Mouse (Mus musculus) kidney, postnatal 10 days (tissue): ENCODE results near the gene Etl4.
"Not testable (repeated sequence)": the region's sequence is repeated elsewhere in the genome, so short reads cannot be mapped to it uniquely, and the experiment has no call there.

ENCODE experiments used
- DNase-seq: peaks from one replicate; pipeline ENCODE4 v3.0.0; 2021; ENCODE audit warnings: mixed read lengths

Gene Etl4

DNA sequence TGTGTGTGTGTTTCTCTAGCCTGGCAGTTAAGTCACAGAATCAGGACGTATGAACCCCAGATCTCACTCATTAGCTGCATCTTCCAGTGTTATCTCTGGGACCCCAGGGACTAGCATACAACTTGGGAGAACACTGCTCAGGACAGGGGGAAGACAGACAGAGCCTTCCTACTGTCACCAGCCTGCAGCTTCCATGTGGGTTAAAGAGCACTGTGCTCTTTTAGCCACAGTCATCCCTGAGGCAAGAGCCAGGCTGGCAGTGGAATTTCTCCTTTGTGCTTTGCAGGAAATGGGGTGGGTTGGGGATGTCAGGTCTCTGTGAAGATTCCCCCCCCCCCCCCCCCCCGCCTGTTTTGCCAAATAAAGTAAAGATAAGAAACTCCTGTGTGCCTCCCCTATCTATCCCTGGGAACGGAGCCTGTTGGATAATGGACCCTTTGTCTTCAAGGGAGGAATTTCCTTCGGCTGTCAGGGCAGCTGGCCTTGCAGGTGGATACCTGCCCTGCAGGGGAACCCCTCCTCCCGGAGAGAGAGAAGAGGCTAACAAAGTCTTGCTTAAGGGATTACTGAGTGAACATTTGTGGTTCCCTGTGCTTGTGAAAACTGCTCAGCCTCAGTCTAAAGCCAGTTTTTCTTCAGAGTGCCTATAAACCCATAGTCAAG, 755.9 kb downstream of the Etl4 start:
- DNase-seq = no peak

DNA sequence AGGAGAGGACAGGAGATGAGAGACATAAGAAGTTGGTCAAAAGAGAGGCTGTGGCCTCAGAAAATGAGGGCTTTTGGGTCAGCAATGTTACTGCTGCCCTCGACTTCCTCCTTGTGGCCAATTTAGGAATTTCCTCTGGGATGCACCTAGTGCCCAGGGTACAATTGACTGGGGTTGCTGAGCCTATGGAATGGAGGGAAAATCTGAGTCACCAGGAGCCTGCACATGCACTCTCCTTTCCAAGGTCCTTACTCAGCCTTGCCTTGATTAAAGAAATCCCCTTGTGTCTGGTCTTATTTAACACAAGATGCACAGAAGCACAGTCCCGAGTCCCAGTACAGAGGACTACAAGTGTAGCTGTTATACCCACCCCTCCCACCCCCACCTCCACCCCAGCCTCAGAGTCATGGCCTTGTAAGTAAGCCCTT, 756.5 kb downstream of the Etl4 start:
- peak; percentile 77 for DNase-seq

DNA sequence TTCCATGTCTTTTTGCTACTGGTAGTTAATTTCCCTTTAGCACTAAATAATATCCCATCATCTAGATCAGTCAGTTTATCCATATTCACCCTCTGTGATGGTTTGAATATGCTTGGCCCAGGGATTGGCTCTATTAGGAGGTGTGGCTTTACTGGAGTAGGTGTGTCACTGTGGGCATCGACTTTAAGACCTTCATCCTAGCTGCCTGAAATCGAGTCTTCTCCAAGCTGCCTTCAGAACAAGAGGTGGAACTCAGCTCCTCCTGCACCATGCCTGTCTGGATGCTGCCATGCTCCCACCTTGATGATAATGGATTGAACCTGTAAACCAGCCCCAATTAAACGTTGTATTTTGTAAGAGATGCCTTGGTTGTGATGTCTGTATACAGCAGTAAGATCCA, 758.3 kb downstream of the Etl4 start:
- DNase-seq = no peak

DNA sequence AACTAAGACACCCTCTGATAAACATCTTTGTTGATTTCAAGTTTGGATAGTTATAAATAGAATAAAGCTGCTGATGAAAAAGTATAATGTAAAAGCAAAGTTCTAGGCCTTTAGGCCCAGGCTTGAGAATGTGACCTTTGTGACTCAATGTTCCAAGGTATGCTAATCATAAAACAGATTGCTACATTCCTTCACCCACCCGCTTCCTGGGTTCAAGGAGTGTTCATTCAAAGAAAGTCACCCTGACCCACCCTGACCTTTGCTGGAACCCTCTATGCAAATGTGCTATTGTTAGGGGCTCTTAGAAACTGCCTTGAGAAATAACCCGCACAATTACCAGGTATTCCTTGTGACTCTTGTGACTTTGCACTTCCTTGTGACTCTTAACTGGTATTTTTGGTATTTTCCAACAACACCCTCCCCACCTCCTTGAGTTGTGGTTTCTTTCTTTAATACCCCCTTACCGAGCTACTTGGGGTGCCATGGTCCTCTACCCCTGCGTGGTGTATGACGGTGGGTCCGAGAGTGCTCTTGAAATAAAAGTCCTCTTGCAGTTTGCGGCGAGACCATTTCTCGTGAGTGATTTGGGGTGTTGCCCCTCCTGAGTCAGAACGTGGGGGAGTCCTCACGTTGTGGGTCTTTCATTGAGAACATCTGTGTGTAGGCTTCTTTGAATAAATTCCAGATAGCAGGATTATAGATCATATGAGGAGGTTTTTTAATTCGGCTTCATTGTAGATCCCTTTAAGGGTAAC, 758.9 kb downstream of the Etl4 start:
- not testable (repeated sequence) for DNase-seq

- DNase-seq = no peak
These were observed 759.8 kb downstream of the Etl4 start for GRCm38 (mm10) chr2:20669367-20669766.

DNA sequence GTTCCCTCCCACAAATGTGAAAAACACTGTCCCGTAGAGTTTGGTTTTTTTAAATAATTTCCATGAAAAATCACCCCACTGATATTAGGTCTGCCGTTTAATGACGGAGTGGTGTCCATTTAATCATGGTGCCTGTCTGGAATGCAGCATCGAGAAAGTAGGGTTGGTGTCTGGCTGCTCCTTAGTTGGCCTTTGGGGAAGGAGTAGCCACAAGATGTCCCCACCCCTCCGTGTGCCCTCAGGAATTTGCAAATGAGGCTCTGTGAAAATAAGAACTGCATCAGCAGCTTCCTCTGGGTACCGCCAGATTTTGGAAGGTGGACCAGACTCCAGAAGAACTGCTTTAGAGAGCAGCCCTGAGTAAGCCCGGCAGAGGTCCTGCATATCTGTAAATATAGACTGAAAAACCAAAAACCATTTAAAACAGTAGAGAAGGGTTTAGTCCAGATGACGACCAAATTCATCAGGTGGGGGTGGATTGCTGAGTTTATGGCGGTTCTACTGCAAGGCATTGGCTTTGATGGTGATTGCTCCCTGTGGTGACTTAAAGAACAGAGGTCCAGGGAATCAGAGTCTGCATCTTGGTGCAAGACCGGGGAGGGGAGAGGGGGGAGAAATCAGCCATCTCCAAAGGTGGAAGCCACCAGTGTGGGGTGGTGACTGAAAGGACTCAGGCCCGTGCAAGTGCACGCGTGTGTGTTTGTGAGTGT, 762.1 kb downstream of the Etl4 start:
- DNase-seq = no peak

DNA sequence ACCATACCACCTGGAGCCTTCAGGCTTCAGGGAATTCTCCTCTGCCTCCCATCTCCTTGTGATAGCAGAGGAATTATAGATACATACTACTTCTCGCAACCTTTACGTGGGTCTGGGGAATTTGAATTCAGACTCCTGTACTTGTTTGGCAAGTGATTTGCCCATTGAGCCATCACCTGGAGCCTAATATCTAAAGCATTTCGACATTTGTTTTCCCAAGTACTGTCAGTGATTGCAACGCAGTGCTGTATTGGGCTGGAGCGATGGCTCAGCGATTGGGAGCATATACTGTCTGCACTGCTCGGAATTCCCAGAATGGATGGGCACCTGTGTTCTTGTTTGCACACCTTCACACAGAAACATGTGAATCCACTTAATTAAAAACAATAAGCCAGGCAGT, 762.7 kb downstream of the Etl4 start:
- no peak for DNase-seq

- DNase-seq = peak; percentile 84
These were observed 763.4 kb downstream of the Etl4 start for GRCm38 (mm10) chr2:20672803-20673603.

GRCm38 (mm10) chr2:20676379-20676778, 766.8 kb downstream of the Etl4 start:
- peak; percentile 33 for DNase-seq

GRCm38 (mm10) chr2:20678793-20679192, 769.2 kb downstream of the Etl4 start:
- no peak for DNase-seq

GRCm38 (mm10) chr2:20682203-20682602, 772.6 kb downstream of the Etl4 start:
- DNase-seq = not testable (repeated sequence)

GRCm38 (mm10) chr2:20689389-20689788, 779.8 kb downstream of the Etl4 start:
- DNase-seq = no peak

GRCm38 (mm10) chr2:20692898-20693297, 783.3 kb downstream of the Etl4 start:
- no peak for DNase-seq

- no peak for DNase-seq
These were observed 784.2 kb downstream of the Etl4 start for GRCm38 (mm10) chr2:20693772-20694171.

DNA sequence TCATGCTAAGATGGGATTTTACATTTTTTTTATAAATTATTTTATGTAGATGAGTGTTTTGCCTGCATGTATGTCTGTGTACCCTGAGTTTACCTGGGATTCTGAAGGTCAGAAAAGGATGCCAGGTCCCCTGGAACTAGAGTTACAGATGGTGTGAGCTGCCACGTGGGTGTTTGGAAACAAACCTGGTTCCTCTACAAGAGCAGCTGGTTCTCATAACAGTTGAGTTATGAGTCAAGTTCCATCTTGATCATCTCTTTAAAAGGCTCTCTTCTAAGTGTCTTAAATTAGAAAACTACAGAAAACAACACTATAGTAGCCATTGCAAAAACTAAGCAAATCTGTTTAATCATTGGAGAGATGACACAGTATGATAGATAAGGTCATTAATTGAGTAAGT, 788.1 kb downstream of the Etl4 start:
- DNase-seq = no peak

DNA sequence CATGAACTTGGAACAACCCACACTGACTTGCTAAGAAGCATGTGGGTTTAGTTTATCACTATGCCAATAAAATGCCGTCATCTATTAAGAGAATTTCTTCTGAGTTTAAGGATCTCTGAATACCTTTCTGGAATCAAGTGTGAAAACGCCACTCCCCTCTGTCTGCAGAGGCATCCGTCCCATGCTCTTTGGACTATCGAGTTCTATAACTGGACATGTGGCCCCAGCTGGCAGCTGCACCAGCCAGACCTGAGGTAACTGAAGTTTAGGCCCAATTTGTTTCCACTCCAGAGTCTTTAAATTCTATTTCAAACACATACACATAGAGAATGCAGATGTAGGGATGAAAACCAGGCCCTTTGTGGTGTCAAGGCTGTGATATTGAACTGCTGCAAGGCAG, 795.5 kb downstream of the Etl4 start:
- no peak for DNase-seq

- DNase-seq = no peak
These were observed 801.0 kb downstream of the Etl4 start for GRCm38 (mm10) chr2:20710589-20710988.

GRCm38 (mm10) chr2:20711024-20711423, 801.4 kb downstream of the Etl4 start:
- no peak for DNase-seq

DNA sequence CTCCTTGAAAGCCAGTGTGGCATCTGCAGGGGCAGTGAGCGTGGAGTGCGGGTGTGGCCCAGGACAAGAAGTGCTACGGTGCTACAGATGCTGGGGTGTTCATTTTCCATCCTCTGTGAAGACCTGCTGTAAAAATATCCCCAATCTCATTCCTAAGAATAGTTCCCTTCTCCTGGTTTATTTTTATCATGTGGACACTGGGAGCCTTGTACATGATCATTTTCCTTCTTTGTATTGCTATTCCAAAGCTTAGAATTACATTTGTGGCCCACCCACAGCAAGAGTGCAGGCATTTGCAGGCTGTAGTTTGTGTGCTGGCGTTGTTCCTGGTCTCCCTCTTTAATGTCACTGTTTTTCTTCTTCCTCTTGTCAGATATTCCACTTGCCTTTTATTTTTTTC, 809.5 kb downstream of the Etl4 start:
- peak; percentile 20 for DNase-seq

DNA sequence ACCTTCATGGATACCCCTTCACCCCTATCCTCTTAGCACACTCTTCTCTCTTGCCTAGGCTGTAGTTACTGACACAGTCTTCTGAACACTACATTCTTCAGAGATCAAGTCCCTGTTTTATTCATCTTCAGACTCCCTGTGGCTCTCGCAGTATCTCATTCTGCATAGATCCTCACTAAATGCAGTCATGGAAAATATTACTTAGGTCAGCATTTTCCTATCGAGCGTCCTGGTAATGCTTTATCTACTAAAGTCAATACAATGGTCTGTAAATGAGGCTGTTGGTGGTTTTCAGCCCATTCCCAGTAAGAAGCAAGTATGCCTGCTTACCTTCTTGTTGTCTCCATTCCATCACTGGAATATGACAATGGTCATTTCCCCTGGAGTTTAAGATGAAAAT, 811.5 kb downstream of the Etl4 start:
- no peak for DNase-seq

DNA sequence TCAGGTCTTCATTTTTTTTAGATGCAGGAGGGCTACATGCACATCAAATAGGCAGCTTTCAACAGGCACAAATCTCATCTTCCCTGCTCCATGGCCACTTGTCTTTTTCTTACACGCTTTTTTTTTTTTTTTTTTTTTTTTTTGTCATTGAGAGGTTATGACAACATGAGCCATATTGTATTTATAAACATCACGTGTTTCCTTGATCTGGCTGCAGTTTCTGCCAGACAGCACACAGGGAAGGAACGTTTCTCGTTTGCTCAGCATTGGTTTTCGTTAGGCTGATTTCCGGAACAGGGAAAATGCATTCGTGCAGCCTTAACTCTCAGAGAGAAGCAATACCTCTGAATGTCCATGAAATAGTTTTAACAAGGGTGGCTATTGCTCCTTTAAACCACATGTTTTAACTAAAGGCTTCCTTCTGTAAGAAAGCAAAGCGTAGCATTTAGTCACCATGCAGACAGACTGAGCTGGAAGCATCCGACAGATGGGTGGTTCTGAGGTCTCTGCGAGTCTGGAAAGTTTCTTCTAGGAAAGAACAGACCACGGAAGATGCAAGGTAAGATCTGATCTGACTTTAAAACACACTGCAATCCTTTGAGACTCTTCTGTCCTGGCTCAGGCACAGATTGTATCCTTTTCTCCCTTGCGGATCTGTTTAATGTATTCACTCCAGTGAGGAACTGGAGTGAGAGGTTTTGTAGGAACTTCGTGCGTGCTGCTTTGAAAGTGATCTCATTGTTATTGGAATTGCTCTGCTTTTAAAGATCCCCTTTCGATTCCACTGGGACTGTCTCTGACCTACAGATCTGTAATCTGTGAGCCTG, 812.8 kb downstream of the Etl4 start:
- peak; percentile 24 for DNase-seq
